Mouse (Mus musculus) E14TG2a.4 (cell line): ENCODE measurements around the gene Strn4.

Source experiments
- H3K27me3 ChIP-seq: 2 replicates; pipeline ENCODE4 v1.6.1; 2014; ENCODE audit warnings: low read length, control low read depth; ENCODE audit not compliant: insufficient read depth
- H3K36me3 ChIP-seq: 2 replicates; pipeline ENCODE4 v1.6.1; 2014; ENCODE audit warnings: low read length, control low read depth; ENCODE audit not compliant: insufficient read depth
- H3K4me1 ChIP-seq: replicated peaks from 2 replicates; pipeline ENCODE4 v1.6.1; 2014; ENCODE audit warnings: low read depth, low read length, control low read depth
- H3K4me3 ChIP-seq: replicated peaks from 2 replicates; pipeline ENCODE4 v1.5.1; 2014; ENCODE audit warnings: mild to moderate bottlenecking, low read length
- H3K9me3 ChIP-seq: 2 replicates; pipeline ENCODE4 v1.6.1; 2014; ENCODE audit warnings: low read length, control low read depth
- CTCF ChIP-seq: conservative IDR thresholded peaks from 2 replicates; pipeline ENCODE4 v1.5.1; 2014; ENCODE audit warnings: low read length
- NANOG ChIP-seq: IDR thresholded peaks from 2 replicates; pipeline ENCODE4 v1.6.1; 2014; ENCODE audit warnings: borderline replicate concordance, low read length, mixed read lengths
- POU5F1 ChIP-seq: IDR thresholded peaks from 2 replicates; pipeline ENCODE4 v1.6.1; 2014; ENCODE audit warnings: low read length, borderline replicate concordance

Gene Strn4

GRCm38 (mm10) chr7:16843441-16844171 is 27.9 kb downstream of the Strn4 start:
- H3K4me3 ChIP-seq = peak overlapping the region; percentile 84
- peaks cover 77% of the 10 kb centered on the region for H3K4me1 ChIP-seq
- peaks cover 37% of the 10 kb centered on the region for H3K36me3 ChIP-seq
- TF ChIP-seq NANOG (no peak), POU5F1 (no peak), CTCF (no peak)
- H3K27me3 ChIP-seq = peaks cover 42% of the 10 kb centered on the region
- H3K9me3 ChIP-seq = no peaks in the 10 kb centered on the region

- H3K36me3 ChIP-seq = peaks cover 33% of the 10 kb centered on the region
- no peak for TF ChIP-seq POU5F1
- no peak for TF ChIP-seq NANOG
- TF ChIP-seq CTCF = no peak
- H3K27me3 ChIP-seq = peaks cover 48% of the 10 kb centered on the region
- no peaks in the 10 kb centered on the region for H3K9me3 ChIP-seq
- peaks cover 73% of the 10 kb centered on the region for H3K4me1 ChIP-seq
- H3K4me3 ChIP-seq = peak overlapping the region; percentile 69
Observed at GRCm38 (mm10) chr7:16844696-16845071, 29.0 kb downstream of the Strn4 start.

- H3K4me1 ChIP-seq = peaks cover 76% of the 10 kb centered on the region
- no peak for TF ChIP-seq NANOG
- TF ChIP-seq CTCF = no peak
- TF ChIP-seq POU5F1 = no peak
- H3K36me3 ChIP-seq = peaks cover 33% of the 10 kb centered on the region
- peaks cover 48% of the 10 kb centered on the region for H3K27me3 ChIP-seq
- H3K4me3 ChIP-seq = peak overlapping the region; percentile 69
- no peaks in the 10 kb centered on the region for H3K9me3 ChIP-seq
Observed at GRCm38 (mm10) chr7:16845072-16845819, 29.6 kb downstream of the Strn4 start.

GRCm38 (mm10) chr7:16845820-16846167 is 30.1 kb downstream of the Strn4 start:
- H3K4me3 ChIP-seq = peak overlapping the region; percentile 69
- TF ChIP-seq NANOG (no peak), CTCF (no peak), POU5F1 (no peak)
- no peaks in the 10 kb centered on the region for H3K9me3 ChIP-seq
- H3K36me3 ChIP-seq = peaks cover 28% of the 10 kb centered on the region
- peaks cover 72% of the 10 kb centered on the region for H3K4me1 ChIP-seq
- peaks cover 48% of the 10 kb centered on the region for H3K27me3 ChIP-seq

GRCm38 (mm10) chr7:16846775-16847174 is 31.1 kb downstream of the Strn4 start:
- Histone ChIP-seq H3K27me3 (peaks cover 48% of the 10 kb centered on the region), H3K4me1 (peaks cover 62% of the 10 kb centered on the region), H3K9me3 (no peaks in the 10 kb centered on the region), H3K36me3 (peaks cover 18% of the 10 kb centered on the region), H3K4me3 (no peak overlapping the region)
- TF ChIP-seq CTCF = no peak
- no peak for TF ChIP-seq NANOG
- TF ChIP-seq POU5F1 = no peak

- H3K4me3 ChIP-seq = 0 out of 2 replicates have a peak overlapping the region, but pooled peaks have one; percentile 23
- peaks cover 13% of the 10 kb centered on the region; the same call in 1 of the 2 replicates for H3K36me3 ChIP-seq
- peaks cover 48% of the 10 kb centered on the region for H3K27me3 ChIP-seq
- H3K9me3 ChIP-seq = no peaks in the 10 kb centered on the region
- TF ChIP-seq CTCF = no peak
- TF ChIP-seq POU5F1 = no peak
- no peak for TF ChIP-seq NANOG
- H3K4me1 ChIP-seq = peaks cover 56% of the 10 kb centered on the region
Observed at GRCm38 (mm10) chr7:16847507-16847906, 31.8 kb downstream of the Strn4 start.

- peaks cover 42% of the 10 kb centered on the region for H3K27me3 ChIP-seq
- no peaks in the 10 kb centered on the region for H3K9me3 ChIP-seq
- H3K4me3 ChIP-seq = peak overlapping the region; percentile 51
- peak; percentile 63 for TF ChIP-seq CTCF
- no peak for TF ChIP-seq POU5F1
- TF ChIP-seq NANOG = no peak
- peaks cover 56% of the 10 kb centered on the region for H3K4me1 ChIP-seq
- H3K36me3 ChIP-seq = peaks cover 13% of the 10 kb centered on the region; the same call in 1 of the 2 replicates
Observed at GRCm38 (mm10) chr7:16848579-16848978, 32.9 kb downstream of the Strn4 start.

- no peak for TF ChIP-seq POU5F1
- TF ChIP-seq NANOG = no peak
- TF ChIP-seq CTCF = no peak
- Histone ChIP-seq H3K4me3 (no peak overlapping the region), H3K9me3 (no peaks in the 10 kb centered on the region), H3K27me3 (peaks cover 20% of the 10 kb centered on the region), H3K4me1 (peaks cover 46% of the 10 kb centered on the region), H3K36me3 (peaks cover 28% of the 10 kb centered on the region)
Observed at GRCm38 (mm10) chr7:16851636-16852035, 35.9 kb downstream of the Strn4 start.
